Mouse (Mus musculus): ENCODE results near the gene Fer1l4.

- TF ChIP-seq CTCF (conservative IDR thresholded peaks at IDR 0.05; ENCODE audit: insufficient read depth, insufficient read length, low read depth, low read length) = no peak
- no peak for TF ChIP-seq POLR2A (IDR thresholded peaks at IDR 0.05; ENCODE audit: low read depth, low read length)
Measured at GRCm38 (mm10) chr2:156021765-156022164, 31.0 kb downstream of the Fer1l4 start.
